Mouse (Mus musculus) embryonic facial prominence, embryonic 14.5 days (tissue): Measurements from ENCODE around the gene Slc16a7. TPM values are rescaled to one million over a fixed set of nuclear protein-coding genes. Genes with fewer than 3 reads are reported as not detected.

ENCODE experiments used
- ATAC-seq: fragments of 200-750 bp; cut with Nextera tagmentation; 2 replicates; pipeline ENCODE4 v1.8.0; 2017; ENCODE audit warnings: low read depth, moderate number of reproducible peaks, moderate TSS enrichment
- DNase-seq: peaks from one replicate; pipeline ENCODE4 v3.0.0-alpha.2; 2015; ENCODE audit warnings: low spot score
- H3K27ac ChIP-seq: fragments of 300-500 bp; sonication (generic); replicated peaks from 2 replicates; pipeline ENCODE4 v1.5.1; 2014; ENCODE audit warnings: low read depth, mild to moderate bottlenecking, low read length, moderate library complexity
- H3K27me3 ChIP-seq: fragments of 300-500 bp; sonication (generic); replicated peaks from 2 replicates; pipeline ENCODE4 v1.6.1; 2014; ENCODE audit warnings: low read length; ENCODE audit not compliant: control insufficient read depth, insufficient read depth
- H3K36me3 ChIP-seq: fragments of 300-500 bp; sonication (generic); 2 replicates; pipeline ENCODE4 v1.6.1; 2014; ENCODE audit warnings: low read length, mixed read lengths; ENCODE audit not compliant: control insufficient read depth, insufficient read depth
- H3K4me1 ChIP-seq: fragments of 300-500 bp; sonication (generic); 2 replicates; pipeline ENCODE4 v1.6.1; 2014; ENCODE audit warnings: antibody characterized with exemption, low read length; ENCODE audit not compliant: control insufficient read depth, insufficient read depth
- H3K4me2 ChIP-seq: fragments of 300-500 bp; sonication (generic); 2 replicates; pipeline ENCODE4 v1.6.1; 2014; ENCODE audit warnings: low read depth, mild to moderate bottlenecking, low read length, moderate library complexity, mixed read lengths
- H3K4me3 ChIP-seq: fragments of 300-500 bp; sonication (generic); 2 replicates; pipeline ENCODE4 v1.5.1; 2014; ENCODE audit warnings: low read depth, mild to moderate bottlenecking, low read length
- H3K9ac ChIP-seq: fragments of 300-500 bp; sonication (generic); 2 replicates; pipeline ENCODE4 v1.6.1; 2014; ENCODE audit warnings: low read depth, mild to moderate bottlenecking, low read length, moderate library complexity, mixed read lengths
- H3K9me3 ChIP-seq: fragments of 300-500 bp; sonication (generic); 2 replicates; pipeline ENCODE4 v1.6.1; 2016; ENCODE audit warnings: low read length; ENCODE audit not compliant: control insufficient read depth
- WGBS: fragments of 180-500 bp; shearing (Covaris S2); extraction: QIAGEN DNeasy Blood & Tissue Kit; methylation state at CpG from one replicate; pipeline ENCODE4 v1.1.7; 2014; 5-methylcytosine and 5-hydroxymethylcytosine counted together
- polyA plus RNA-seq: library from polyadenylated mRNA; unstranded; fragments of >200 nt; fragmentation: Nextera tagmentation; extraction: Ambion mirVana; gene quantifications from 2 replicates; pipeline ENCODE4 v1.2.1, GENCODE M21; 2014

Slc16a7 gene
- polyA plus RNA-seq, 1 experiment from 2014 or later = 7.8 TPM

- WGBS = 68% methylated on average over 11 of the region's 11 CpGs
- no peaks in the 10 kb centered on the region for H3K27me3 ChIP-seq
- ATAC-seq = no peak
- no peak overlapping the region for H3K9ac ChIP-seq
- no peak overlapping the region for H3K27ac ChIP-seq
- no peak overlapping the region for H3K4me3 ChIP-seq
- DNase-seq = peak; percentile 51
- H3K36me3 ChIP-seq = 0 out of 2 replicates have a peak, but pooled peaks cover 3% of the 10 kb centered on the region
- H3K4me2 ChIP-seq = no peak overlapping the region
- no peaks in the 10 kb centered on the region for H3K4me1 ChIP-seq
- no peaks in the 10 kb centered on the region for H3K9me3 ChIP-seq
Measured at GRCm38 (mm10) chr10:125371451-125371850, 17.8 kb downstream of the Slc16a7 start.

- no peaks in the 10 kb centered on the region for H3K27me3 ChIP-seq
- H3K9me3 ChIP-seq = no peaks in the 10 kb centered on the region
- H3K4me2 ChIP-seq = no peak overlapping the region
- H3K9ac ChIP-seq = no peak overlapping the region
- no peak for ATAC-seq
- no peak overlapping the region for H3K4me3 ChIP-seq
- no peak overlapping the region for H3K27ac ChIP-seq
- WGBS = 78% methylated on average over 8 of the region's 8 CpGs
- 0 out of 2 replicates have a peak, but pooled peaks cover 3% of the 10 kb centered on the region for H3K36me3 ChIP-seq
- DNase-seq = no peak
- H3K4me1 ChIP-seq = no peaks in the 10 kb centered on the region
Measured at GRCm38 (mm10) chr10:125370037-125370610, 19.1 kb downstream of the Slc16a7 start.

- Histone ChIP-seq H3K9me3 (no peaks in the 10 kb centered on the region), H3K4me1 (no peaks in the 10 kb centered on the region), H3K27me3 (no peaks in the 10 kb centered on the region), H3K27ac (no peak overlapping the region), H3K36me3 (no peaks in the 10 kb centered on the region), H3K4me2 (no peak overlapping the region), H3K4me3 (no peak overlapping the region), H3K9ac (no peak overlapping the region)
- 80% methylated on average over 7 of the region's 7 CpGs for WGBS
- DNase-seq (no peak), ATAC-seq (no peak)
Measured at GRCm38 (mm10) chr10:125358479-125358878, 30.8 kb downstream of the Slc16a7 start.

DNA sequence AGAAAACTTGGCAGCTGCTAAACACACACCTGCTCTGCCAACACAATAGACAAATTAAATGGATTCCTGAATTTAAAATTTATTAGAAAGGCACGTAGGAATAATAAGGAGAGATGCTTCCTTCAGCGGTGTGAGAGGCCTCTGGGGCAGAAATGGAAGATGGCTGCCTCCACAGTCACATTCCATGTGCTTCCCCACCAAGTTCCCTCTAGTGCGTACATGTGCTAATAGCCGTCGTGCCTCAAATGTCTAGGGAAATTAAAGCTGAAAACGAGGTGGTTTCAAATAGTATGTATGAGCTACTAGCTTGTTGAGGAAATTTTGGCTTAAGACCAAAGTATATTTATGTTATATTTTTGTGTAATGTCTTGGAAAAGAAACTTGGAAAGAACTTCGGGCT is 36.5 kb downstream of the Slc16a7 start:
- H3K4me1 ChIP-seq = 0 out of 2 replicates have a peak, but pooled peaks cover 4% of the 10 kb centered on the region
- no peak overlapping the region for H3K9ac ChIP-seq
- ATAC-seq (peak; percentile 63; the same call in 1 of the 2 replicates), DNase-seq (peak; percentile 70)
- no peak overlapping the region for H3K4me3 ChIP-seq
- no peak overlapping the region for H3K27ac ChIP-seq
- H3K27me3 ChIP-seq = no peaks in the 10 kb centered on the region
- WGBS = 38% methylated on average over 7 of the region's 7 CpGs
- H3K4me2 ChIP-seq = 0 out of 2 replicates have a peak overlapping the region, but pooled peaks have one; percentile 11
- no peaks in the 10 kb centered on the region for H3K9me3 ChIP-seq
- H3K36me3 ChIP-seq = no peaks in the 10 kb centered on the region

- Histone ChIP-seq H3K4me1 (0 out of 2 replicates have a peak, but pooled peaks cover 4% of the 10 kb centered on the region), H3K27ac (no peak overlapping the region), H3K36me3 (no peaks in the 10 kb centered on the region), H3K4me2 (no peak overlapping the region), H3K9me3 (no peaks in the 10 kb centered on the region), H3K9ac (no peak overlapping the region), H3K4me3 (no peak overlapping the region), H3K27me3 (no peaks in the 10 kb centered on the region)
- WGBS = 63% methylated on average over 3 of the region's 3 CpGs
- ATAC-seq = no peak
- no peak for DNase-seq
Measured at GRCm38 (mm10) chr10:125348171-125348570, 41.1 kb downstream of the Slc16a7 start.

DNA sequence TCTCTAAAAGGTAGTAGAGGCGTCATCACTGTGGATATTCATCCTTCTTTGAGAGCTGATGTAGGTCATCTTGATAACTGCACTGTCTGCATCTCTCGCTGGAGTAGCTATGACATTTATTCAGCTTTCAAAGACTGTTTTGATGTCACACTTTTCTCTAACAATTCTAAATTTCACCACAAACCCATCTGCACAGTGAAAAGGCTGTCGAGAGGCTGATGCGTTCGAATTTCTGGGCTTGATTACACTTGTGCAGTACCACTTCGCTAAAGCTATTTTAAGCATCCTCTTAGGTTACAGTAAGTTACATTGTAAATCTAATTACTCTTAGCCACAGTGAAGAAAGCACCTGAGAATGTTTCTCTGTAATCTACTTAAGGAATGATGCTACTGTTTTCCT is 42.1 kb downstream of the Slc16a7 start:
- H3K4me2 ChIP-seq = no peak overlapping the region
- H3K4me3 ChIP-seq = no peak overlapping the region
- no peak overlapping the region for H3K27ac ChIP-seq
- H3K9me3 ChIP-seq = no peaks in the 10 kb centered on the region
- H3K9ac ChIP-seq = no peak overlapping the region
- whole genome bisulfite sequencing = 62% methylated on average over 6 of the region's 6 CpGs
- no peaks in the 10 kb centered on the region for H3K4me1 ChIP-seq
- ATAC-seq = no peak
- H3K36me3 ChIP-seq = no peaks in the 10 kb centered on the region
- DNase-seq = no peak
- no peaks in the 10 kb centered on the region for H3K27me3 ChIP-seq

GRCm38 (mm10) chr10:125346364-125346763 is 42.9 kb downstream of the Slc16a7 start:
- no peaks in the 10 kb centered on the region for H3K9me3 ChIP-seq
- H3K27me3 ChIP-seq = no peaks in the 10 kb centered on the region
- no peak overlapping the region for H3K4me2 ChIP-seq
- no peak overlapping the region for H3K4me3 ChIP-seq
- H3K36me3 ChIP-seq = no peaks in the 10 kb centered on the region
- no peak overlapping the region for H3K9ac ChIP-seq
- DNase-seq (no peak), ATAC-seq (no peak)
- H3K4me1 ChIP-seq = no peaks in the 10 kb centered on the region
- WGBS = 79% methylated on average over 4 of the region's 4 CpGs
- no peak overlapping the region for H3K27ac ChIP-seq

DNA sequence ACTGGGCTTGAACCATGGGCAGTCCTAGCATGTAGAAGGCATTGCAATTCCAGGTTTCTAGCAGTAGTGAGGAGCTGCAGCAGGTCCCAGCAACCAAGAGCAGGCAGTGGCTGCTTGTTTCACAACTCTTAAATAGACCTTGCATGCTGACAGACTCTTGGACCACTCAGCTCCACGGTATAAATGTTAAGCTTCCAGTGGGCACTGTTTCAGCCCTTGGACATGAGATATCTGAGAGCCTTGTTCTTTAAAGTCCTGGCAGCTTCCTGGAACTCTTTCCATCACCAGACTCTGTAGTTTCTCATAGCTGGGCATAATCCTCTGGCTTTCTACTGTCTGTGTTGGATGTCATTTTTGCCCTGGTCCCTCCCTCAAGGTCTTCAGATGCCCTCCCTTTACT is 43.7 kb downstream of the Slc16a7 start:
- no peaks in the 10 kb centered on the region for H3K4me1 ChIP-seq
- H3K4me2 ChIP-seq = no peak overlapping the region
- ATAC-seq (no peak), DNase-seq (no peak)
- no peaks in the 10 kb centered on the region for H3K36me3 ChIP-seq
- 73% methylated on average over 1 of the region's 1 CpGs for WGBS
- no peaks in the 10 kb centered on the region for H3K27me3 ChIP-seq
- H3K27ac ChIP-seq = no peak overlapping the region
- H3K9me3 ChIP-seq = no peaks in the 10 kb centered on the region
- H3K9ac ChIP-seq = no peak overlapping the region
- H3K4me3 ChIP-seq = no peak overlapping the region

- H3K36me3 ChIP-seq = no peaks in the 10 kb centered on the region
- H3K4me2 ChIP-seq = no peak overlapping the region
- H3K9me3 ChIP-seq = no peaks in the 10 kb centered on the region
- H3K9ac ChIP-seq = no peak overlapping the region
- DNase-seq (no peak), ATAC-seq (no peak)
- WGBS = 55% methylated on average over 7 of the region's 7 CpGs
- H3K27me3 ChIP-seq = no peaks in the 10 kb centered on the region
- H3K27ac ChIP-seq = no peak overlapping the region
- H3K4me3 ChIP-seq = no peak overlapping the region
- no peaks in the 10 kb centered on the region for H3K4me1 ChIP-seq
Measured at GRCm38 (mm10) chr10:125342204-125342603, 47.1 kb downstream of the Slc16a7 start.
